Mouse (Mus musculus) 3134 (cell line): ENCODE results near the gene Crybb1.

Experiments
- DNase-seq: peaks from one replicate; pipeline ENCODE4 v3.0.0-alpha.2; 2011; ENCODE audit warnings: low spot score; ENCODE audit not compliant: insufficient read length; ENCODE audit errors: extremely low read depth

Gene Crybb1

GRCm38 (mm10) chr5:112299399-112299798 lies 43.8 kb downstream of the Crybb1 start:
- DNase-seq, result no peak

GRCm38 (mm10) chr5:112300112-112300511 lies 44.5 kb downstream of the Crybb1 start:
- DNase-seq, result no peak

- no peak for DNase-seq
These were observed 45.2 kb downstream of the Crybb1 start for GRCm38 (mm10) chr5:112300721-112301308.

- DNase-seq, result no peak
These were observed 46.1 kb downstream of the Crybb1 start for GRCm38 (mm10) chr5:112301694-112302093.

GRCm38 (mm10) chr5:112302310-112302709 lies 46.7 kb downstream of the Crybb1 start:
- no peak for DNase-seq

- no peak for DNase-seq
These were observed 50.2 kb downstream of the Crybb1 start for GRCm38 (mm10) chr5:112305842-112306241.

- no peak for DNase-seq
These were observed 57.7 kb downstream of the Crybb1 start for GRCm38 (mm10) chr5:112313222-112313885.

GRCm38 (mm10) chr5:112316468-112316867 lies 60.9 kb downstream of the Crybb1 start:
- DNase-seq, result no peak

GRCm38 (mm10) chr5:112317328-112317727 lies 61.7 kb downstream of the Crybb1 start:
- no peak for DNase-seq
